Comparison of ENCODE assay signal across 17 mouse cellular contexts in genomic region chr13:101505054-101505453, GRCm38 (mm10).
"Had no signal": no experiment of that assay in that cellular context is flagged by ENCODE, and none has a peak within 500 bp of the region (broad histone marks: within the 10 kb centered on the region; RNA-seq: fewer than 3 reads in every experiment).

No protein-coding gene starts in this region.

- ATAC-seq: forebrain, embryonic 13.5 days; forebrain, embryonic 14.5 days; forebrain, embryonic 15.5 days; forebrain, embryonic 16.5 days; forebrain, postnatal 0 days had no signal

- DNase-seq: cerebellum, adult 9-10 months; cerebellum, adult 9-11 months; cerebellum, postnatal 10 days; cerebellum, postnatal 25 days; cerebellum, postnatal 36 days; embryo, embryonic 11 days; forebrain, postnatal 0 days; gastrocnemius, postnatal 10 days; gastrocnemius, postnatal 14 days; gastrocnemius, postnatal 36 days; heart, adult 11 months; heart, adult 18-20 months; heart, adult 2 months had no signal
